8 mouse cellular contexts compared by ENCODE assay signal in the genomic region with DNA sequence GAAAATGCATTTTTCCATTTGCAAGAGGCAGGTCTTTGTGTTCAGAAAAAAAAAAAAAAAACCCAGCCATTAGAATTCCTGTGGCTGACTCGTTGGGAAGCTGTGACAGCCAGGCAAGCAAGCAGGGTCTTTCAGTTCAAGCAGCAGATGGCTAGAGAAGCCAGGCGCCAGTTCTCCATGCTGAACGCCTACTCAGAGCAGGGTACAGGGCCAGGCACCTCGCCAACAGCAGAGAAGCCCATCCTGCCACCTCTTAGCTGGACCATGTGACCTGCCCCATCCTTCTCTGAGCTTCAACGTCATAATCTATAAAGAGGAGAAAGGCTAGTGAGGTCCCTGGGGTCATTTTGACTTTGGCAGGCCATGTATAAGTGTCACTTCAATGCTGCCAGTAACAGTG.
DNase-seq lines count a peak whose midpoint lies in the region; ATAC-seq lines count a peak whose summit lies in the region.

No protein-coding gene starts in this region.

- H3K9me3 ChIP-seq in hindbrain, embryonic 15.5 days = no peaks in the 10 kb centered on the region
- H3K9me3 ChIP-seq in midbrain, embryonic 15.5 days = no peaks in the 10 kb centered on the region

- no peaks in the 10 kb centered on the region for H3K36me3 ChIP-seq in hindbrain, embryonic 15.5 days
- H3K36me3 ChIP-seq in midbrain, embryonic 15.5 days (replicated peaks) = no peaks in the 10 kb centered on the region

- H3K27me3 ChIP-seq in hindbrain, embryonic 15.5 days = no peaks in the 10 kb centered on the region
- no peaks in the 10 kb centered on the region for H3K27me3 ChIP-seq in midbrain, embryonic 15.5 days (replicated peaks)

- WGBS in hindbrain, embryonic 15.5 days = 14% methylated on average over 5 of the region's 5 CpGs
- 19% methylated on average over 5 of the region's 5 CpGs for WGBS in midbrain, embryonic 15.5 days

- ATAC-seq in hindbrain, embryonic 15.5 days (ENCODE audit: low FRiP score, low read depth) = peak; percentile 80
- peak; percentile 69 for ATAC-seq in midbrain, embryonic 15.5 days (replicated peaks)

- no peak overlapping the region for H3K9ac ChIP-seq in hindbrain, embryonic 15.5 days
- H3K9ac ChIP-seq in midbrain, embryonic 15.5 days = peak overlapping the region; percentile 0; the same call in 1 of the 2 replicates

- peak; percentile 77 for DNase-seq in layer of hippocampus, adult 11-12 months (ENCODE audit: low spot score)
- DNase-seq in layer of hippocampus, adult 9-10 months (ENCODE audit: low spot score) = no peak
- DNase-seq in cerebellum, adult 9-10 months = peak; percentile 92
- no peak for DNase-seq in gastrocnemius, adult 8-10 months (ENCODE audit: low spot score in 2 of 2)
- DNase-seq in gastrocnemius, postnatal 4 days (ENCODE audit: low spot score in 2 of 2) = no peak
- no peak for DNase-seq in urinary bladder, postnatal 10 days (ENCODE audit: low spot score)

- H3K4me1 ChIP-seq in hindbrain, embryonic 15.5 days (replicated peaks) = peaks cover 31% of the 10 kb centered on the region
- peaks cover 17% of the 10 kb centered on the region for H3K4me1 ChIP-seq in midbrain, embryonic 15.5 days

- H3K4me2 ChIP-seq in hindbrain, embryonic 15.5 days = no peak overlapping the region
- no peak overlapping the region for H3K4me2 ChIP-seq in midbrain, embryonic 15.5 days

- no peak overlapping the region for H3K4me3 ChIP-seq in hindbrain, embryonic 15.5 days
- no peak overlapping the region for H3K4me3 ChIP-seq in midbrain, embryonic 15.5 days

- H3K27ac ChIP-seq in hindbrain, embryonic 15.5 days (replicated peaks) = peak overlapping the region; percentile 69
- peak overlapping the region; percentile 80 for H3K27ac ChIP-seq in midbrain, embryonic 15.5 days

Comparison
In these comparisons a context has a peak if more than half of its experiments do, and no peak if none do; other contexts are left out.
1. DNase-seq: peak in layer of hippocampus, adult 11-12 months (single experiment) and cerebellum, adult 9-10 months (single experiment); none in layer of hippocampus, adult 9-10 months (single experiment), gastrocnemius, adult 8-10 months (0 of 2), gastrocnemius, postnatal 4 days (0 of 2) and urinary bladder, postnatal 10 days (single experiment).